Mouse (Mus musculus) small intestine, adult 2 months (tissue): ENCODE results near the gene Hist1h2bq.

Experiments
- CTCF ChIP-seq: fragments of 200-500 bp; IDR thresholded peaks from 2 replicates; pipeline ENCODE4 v1.5.1; 2012; ENCODE audit warnings: low read depth, mild to moderate bottlenecking, control low read depth, inconsistent platforms, low read length, moderate library complexity, mixed read lengths; ENCODE audit not compliant: insufficient replicate concordance, insufficient read length; ENCODE audit errors: extremely low read depth
- POLR2A ChIP-seq: fragments of 200-500 bp; IDR thresholded peaks from 2 replicates; pipeline ENCODE4 v1.6.1; 2012; ENCODE audit warnings: low read depth, mild to moderate bottlenecking, control low read depth, inconsistent platforms, low read length, moderate library complexity

DNA sequence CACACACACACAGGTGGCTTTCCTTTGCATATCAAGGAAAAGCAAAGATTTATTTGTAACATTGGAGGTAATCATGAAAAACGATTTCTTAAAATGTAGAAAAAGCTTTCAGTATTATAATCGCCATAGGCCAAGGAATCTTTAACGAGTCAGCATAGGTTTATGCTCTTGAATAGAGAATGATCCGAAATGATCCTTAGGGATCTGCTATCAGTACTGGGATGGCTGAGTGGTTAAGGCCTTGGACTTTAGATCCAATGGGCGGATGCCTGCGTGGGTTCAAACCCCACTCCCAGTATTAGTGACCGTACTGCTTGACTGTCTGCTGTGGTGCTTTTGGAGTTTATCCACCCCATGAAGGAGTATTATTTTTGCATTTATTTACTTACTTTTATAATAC is 14.4 kb downstream of the Hist1h2bq start:
- no peak for TF ChIP-seq POLR2A
- TF ChIP-seq CTCF, result no peak
